Mouse (Mus musculus): Measurements from ENCODE around the gene Cmss1. TPM values are rescaled to one million over a fixed set of nuclear protein-coding genes. Genes with fewer than 3 reads are reported as not detected.

The Cmss1 gene
- total RNA-seq, 2 experiments from 2014 or later = 19.3 to 21.9 TPM

- intact Hi-C loops (cut with DNase I; ENCODE audit: low total_unique reads) = no loop called here
- no peak for DNase-seq
These were observed 76.1 kb downstream of the Cmss1 start for GRCm38 (mm10) chr16:57530547-57530946.

DNA sequence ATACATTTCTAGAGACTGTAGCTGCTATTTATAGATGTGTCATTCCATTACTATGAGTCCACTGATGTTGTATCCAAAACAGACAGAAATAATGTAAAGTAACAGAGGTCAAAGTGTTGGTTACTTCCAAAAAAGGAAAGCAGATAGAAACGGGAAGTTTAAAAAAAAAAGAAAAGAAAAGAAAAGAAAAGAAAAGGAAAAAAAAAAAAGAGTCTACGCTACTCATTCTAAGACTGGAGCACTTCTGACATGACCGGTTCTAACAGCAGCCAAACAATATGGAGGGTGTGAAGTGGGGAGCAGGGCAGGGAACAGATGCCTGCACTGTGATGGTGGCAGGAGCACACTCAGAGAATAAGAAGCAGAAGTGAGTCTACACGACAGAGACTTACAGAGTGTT is 78.2 kb downstream of the Cmss1 start:
- intact Hi-C loops (cut with DNase I; ENCODE audit: low total_unique reads) = no loop called here
- no peak for DNase-seq

DNA sequence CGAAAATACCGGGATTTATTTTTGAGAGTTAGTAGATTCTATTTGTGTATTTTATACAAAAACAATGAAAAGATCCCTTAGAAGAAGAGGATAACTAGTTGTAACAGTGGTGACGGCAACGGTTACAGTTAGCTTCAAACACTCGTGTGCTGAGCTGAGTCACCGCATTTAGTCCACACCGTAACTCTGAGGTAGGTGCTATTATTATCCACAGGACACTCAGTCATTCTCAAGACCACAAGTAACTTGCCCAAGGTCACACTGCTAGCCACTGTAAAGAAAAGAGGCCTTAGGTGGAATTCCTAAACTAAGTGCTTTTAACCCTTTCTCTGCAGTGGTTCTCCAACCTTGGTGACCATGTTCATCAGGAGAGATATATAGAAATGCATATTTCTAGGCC is 79.8 kb downstream of the Cmss1 start:
- no peak for DNase-seq
- intact Hi-C loops (cut with DNase I; ENCODE audit: low total_unique reads) = no loop called here

DNA sequence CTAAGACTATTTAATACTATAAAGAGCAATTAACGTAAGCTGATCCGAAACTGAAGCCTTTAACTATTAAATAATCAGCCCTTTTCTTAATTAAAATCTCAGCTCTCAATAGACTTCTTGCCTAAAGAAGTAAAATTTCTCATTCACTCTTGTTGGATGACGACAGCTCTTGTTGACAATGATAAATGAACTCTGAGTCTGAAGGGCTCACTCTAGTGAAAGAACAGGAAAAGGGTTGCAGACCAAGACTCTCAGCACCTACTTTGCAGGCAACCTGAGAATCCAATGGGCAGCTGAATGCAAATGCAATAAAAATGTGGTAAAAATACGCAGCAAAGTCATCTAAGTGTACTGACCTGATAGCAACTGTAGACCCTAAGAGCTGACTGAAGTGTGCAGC is 81.2 kb downstream of the Cmss1 start:
- intact Hi-C loops (cut with DNase I; ENCODE audit: low total_unique reads) = no loop called here
- no peak for DNase-seq

GRCm38 (mm10) chr16:57525046-57525445 is 81.6 kb downstream of the Cmss1 start:
- DNase-seq = no peak
- intact Hi-C loops (cut with DNase I; ENCODE audit: low total_unique reads) = no loop called here

DNA sequence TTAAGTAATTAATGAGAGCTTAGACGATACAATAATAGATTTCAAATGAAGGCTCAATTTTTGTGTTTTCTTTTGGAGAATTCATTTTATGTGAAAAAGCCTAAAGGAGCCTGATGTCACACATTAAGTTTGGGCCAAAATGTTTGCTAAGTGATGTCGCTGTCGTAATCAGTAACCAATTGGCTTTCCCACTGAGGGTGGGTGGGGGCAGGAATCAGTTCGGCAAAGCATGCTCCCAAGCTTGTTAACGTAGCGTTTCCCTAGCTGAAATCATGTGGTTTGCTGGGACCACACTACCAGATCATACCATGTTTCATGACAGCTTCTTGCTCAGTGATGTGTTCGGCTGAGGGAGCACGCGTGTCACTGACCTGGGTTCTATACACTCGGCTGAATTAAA is 91.0 kb downstream of the Cmss1 start:
- no peak for DNase-seq
- intact Hi-C loops (cut with DNase I; ENCODE audit: low total_unique reads) = no loop called here

DNA sequence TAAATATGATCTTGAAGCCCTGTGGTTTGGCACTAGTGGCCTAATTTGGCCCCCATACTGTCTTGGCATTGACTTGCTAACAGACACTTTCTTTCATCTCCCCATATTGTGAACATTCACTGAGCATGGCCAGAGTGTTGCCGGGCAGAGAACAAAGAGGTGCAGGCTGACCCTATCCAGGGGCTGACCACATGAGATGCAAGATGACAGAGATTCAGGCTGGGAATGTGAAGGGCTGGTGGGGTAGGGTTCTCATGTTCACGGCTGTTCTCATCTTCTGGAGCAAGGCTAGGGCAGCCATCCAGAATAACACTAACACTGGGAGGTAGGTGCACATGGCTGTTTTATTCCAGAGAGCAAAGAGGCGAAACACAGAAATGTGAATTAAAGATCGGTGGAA is 92.3 kb downstream of the Cmss1 start:
- no peak for DNase-seq
- intact Hi-C loops (cut with DNase I; ENCODE audit: low total_unique reads) = no loop called here

GRCm38 (mm10) chr16:57513562-57513961 is 93.1 kb downstream of the Cmss1 start:
- intact Hi-C loops (cut with DNase I; ENCODE audit: low total_unique reads) = no loop called here
- no peak for DNase-seq

DNA sequence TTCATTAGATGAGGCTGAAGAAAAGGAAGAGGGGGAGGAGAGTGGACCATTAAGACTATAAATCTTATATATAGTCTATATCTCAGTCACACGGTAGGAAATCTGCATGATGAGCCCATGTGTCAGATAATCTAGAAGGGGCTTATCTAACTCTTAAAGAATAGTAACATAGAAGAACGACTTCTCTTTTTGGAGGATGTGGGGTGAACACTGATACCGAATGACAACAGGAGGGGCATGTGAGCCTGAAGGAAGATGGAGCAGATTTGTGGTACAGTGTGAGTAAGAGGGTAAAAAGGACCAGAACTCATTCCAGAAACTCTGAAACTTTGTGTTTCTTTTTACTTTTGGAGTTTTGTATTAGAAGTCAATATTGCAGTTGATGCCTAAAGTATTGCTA is 97.6 kb downstream of the Cmss1 start:
- no peak for DNase-seq
- intact Hi-C loops (cut with DNase I; ENCODE audit: low total_unique reads) = no loop called here

DNA sequence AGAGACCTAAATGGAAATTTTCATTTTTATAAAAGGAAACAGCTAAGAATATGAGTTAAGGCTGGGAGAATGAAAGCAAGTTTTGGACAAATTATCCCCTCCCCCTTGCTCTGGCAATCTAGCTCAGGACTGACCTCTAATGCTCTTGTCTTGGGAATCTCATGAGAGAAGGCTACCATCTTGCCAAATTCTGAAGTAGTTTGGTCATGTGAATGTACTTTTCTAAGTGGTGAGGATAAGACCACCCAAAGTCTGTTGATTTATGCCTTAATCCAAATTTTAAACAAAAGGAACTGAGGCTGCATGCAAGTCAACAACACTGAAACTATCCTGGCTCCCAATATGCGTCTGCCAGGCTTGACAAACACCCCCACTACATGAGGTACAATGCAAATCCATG is 98.3 kb downstream of the Cmss1 start:
- intact Hi-C loops (cut with DNase I; ENCODE audit: low total_unique reads) = no loop called here
- DNase-seq = no peak

DNA sequence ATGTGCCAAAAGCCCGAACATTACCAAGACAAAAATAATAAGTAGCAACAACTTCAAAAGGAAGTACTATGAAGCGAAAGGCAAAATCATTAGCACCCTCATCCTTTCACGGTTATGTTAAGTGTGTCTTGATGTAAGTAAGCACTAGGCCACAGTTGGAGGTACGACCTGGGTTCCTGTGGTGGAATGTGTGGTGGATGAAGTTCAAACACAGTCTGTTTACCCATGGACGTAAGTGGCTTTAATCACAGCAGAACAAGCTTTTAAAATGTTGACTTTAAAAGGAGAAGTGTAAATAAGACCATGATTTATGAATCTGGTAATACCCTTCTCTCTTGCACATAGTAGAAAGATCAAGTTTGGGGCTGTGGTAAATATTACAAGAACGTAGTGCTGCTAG is 100.5 kb downstream of the Cmss1 start:
- no peak for DNase-seq
- intact Hi-C loops (cut with DNase I; ENCODE audit: low total_unique reads) = no loop called here

DNA sequence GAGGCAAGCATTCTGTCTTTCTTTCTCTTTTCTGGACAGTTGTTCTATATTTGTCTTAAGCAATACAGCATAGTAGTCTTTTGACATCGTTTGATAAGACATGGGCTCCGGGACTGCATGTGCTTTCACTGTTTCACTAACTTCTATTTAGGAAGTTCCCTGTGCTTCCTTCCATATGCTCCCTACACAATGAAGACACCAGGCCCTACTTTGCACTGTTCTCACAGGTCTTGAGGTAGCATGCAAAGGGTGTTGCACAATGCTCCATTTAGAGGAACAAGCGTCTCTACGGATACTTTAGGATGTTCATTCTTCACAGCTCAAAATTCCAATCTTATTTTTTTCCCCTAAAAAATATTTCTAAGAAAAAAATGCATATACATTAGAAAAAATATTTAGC is 101.9 kb downstream of the Cmss1 start:
- DNase-seq = no peak
- intact Hi-C loops (cut with DNase I; ENCODE audit: low total_unique reads) = no loop called here

DNA sequence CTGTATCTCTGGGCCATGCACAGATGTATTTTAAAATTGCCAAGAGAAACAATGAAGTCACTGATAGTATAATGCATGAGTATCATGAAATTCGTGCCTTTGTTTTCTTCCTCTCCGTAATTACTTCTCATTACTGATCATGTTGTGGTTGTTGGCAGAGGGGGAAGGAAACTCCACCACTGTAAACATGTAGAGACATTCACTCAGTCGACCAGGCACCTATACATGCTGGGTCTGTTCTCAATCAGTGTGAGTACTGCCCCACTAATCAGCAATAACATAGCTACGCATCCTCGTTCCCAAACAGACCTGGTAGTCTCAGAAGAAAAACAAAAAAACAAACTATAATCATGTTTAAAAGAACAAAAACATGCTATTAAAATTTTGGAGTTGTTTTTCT is 103.9 kb downstream of the Cmss1 start:
- DNase-seq = no peak
- intact Hi-C loops (cut with DNase I; ENCODE audit: low total_unique reads) = no loop called here

- intact Hi-C loops (cut with DNase I; ENCODE audit: low total_unique reads) = no loop called here
- no peak for DNase-seq
These were observed 104.4 kb downstream of the Cmss1 start for GRCm38 (mm10) chr16:57502230-57502629.

- intact Hi-C loops (cut with DNase I; ENCODE audit: low total_unique reads) = no loop called here
These were observed 105.8 kb downstream of the Cmss1 start for GRCm38 (mm10) chr16:57500851-57501250.

DNA sequence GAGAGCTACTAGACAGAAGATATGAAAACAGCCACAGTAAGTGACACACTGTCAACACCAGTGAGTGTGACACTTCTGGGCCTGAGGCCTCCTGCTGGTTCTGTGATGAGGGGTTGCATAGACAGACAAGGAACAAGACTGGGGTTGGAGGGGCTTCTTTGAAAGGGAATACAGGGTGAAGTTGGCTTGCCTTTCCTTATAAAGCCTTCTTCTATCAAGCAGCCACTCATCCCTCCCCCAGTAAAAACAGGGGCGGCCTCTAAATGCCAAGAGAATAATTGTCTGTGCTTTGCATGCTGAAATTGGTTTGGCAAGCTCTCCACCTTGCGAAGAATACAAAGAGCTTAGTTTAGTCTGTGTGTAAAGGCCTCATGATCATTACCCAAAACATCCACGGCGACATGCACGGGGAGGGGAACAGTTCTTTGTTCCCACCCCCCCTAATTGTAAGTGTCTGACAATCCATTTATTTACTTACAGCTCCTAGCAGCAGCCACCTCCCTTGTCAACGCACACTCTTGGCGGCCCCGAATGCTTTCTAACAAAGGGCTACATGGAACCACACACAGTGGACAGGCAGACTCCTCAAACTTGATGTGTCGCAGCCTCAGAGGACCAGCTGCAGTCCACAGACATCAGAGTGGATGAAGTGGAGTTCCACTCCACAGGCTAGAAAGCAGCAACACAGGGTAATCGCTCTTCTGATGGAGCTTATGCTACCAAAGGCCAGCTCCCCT is 110.1 kb downstream of the Cmss1 start:
- intact Hi-C loops (cut with DNase I; ENCODE audit: low total_unique reads) = no loop called here
- no peak for DNase-seq

More at GRCm38 (mm10) chr16:57500851-57501250, 105.8 kb downstream of the Cmss1 start:
- no peak for DNase-seq

DNA sequence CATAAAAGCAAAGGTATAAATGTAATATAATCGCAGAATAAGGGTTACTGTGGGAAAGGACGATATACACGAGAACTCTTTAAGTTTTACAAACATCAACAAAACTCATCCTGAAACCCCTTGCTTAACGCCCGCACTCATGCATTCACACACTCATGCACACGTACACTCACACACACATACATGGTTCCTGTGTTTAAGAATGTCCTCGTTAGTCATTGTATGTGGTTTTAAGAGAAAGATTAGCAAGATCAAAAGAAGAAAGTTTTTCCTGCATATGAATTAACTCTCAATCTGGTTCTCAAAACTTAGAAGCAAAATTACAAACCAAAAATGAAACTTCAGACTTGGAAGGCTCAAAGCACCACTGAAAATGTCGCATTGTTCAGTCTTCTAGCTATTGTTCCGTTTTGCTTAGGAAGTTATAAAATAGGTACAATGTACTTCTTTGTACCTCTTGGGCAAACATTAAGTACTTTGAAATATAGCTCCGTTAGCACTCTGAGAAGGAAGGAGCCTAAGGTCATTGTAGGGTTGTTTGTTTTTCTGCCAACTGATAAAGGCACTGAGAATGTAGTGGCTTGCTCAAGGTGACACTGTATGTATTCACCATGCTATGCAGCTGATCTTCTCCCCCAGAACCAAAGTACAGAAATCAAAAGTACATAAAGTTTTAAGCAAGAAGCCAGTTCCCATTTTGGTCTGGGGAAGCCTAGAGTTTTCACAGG is 111.0 kb downstream of the Cmss1 start:
- DNase-seq = no peak
- intact Hi-C loops (cut with DNase I; ENCODE audit: low total_unique reads) = no loop called here

- intact Hi-C loops (cut with DNase I; ENCODE audit: low total_unique reads) = no loop called here
- no peak for DNase-seq
These were observed 114.8 kb downstream of the Cmss1 start for GRCm38 (mm10) chr16:57491853-57492252.

DNA sequence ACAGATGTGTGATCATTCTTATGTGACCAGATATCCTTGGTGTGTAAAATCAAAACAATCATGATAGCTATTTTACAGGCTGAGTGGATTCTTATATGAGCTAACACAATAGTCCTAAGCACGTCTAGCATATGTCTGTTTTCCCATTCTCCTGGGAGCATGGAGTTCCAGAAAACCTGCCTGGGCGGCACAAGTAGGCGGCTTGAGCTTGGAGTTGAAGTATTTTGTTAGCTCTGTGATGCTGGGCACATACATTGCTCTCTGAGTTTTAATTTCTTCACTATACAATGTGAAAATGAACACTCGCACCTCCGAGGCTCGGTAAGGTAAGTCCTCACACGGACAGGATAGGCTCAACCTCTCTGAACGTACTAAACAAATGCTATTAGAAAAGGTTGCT is 116.0 kb downstream of the Cmss1 start:
- DNase-seq = no peak
- intact Hi-C loops (cut with DNase I; ENCODE audit: low total_unique reads) = no loop called here

GRCm38 (mm10) chr16:57488661-57489060 is 118.0 kb downstream of the Cmss1 start:
- DNase-seq = no peak
- intact Hi-C loops (cut with DNase I; ENCODE audit: low total_unique reads) = no loop called here

GRCm38 (mm10) chr16:57486266-57486665 is 120.4 kb downstream of the Cmss1 start:
- no peak for DNase-seq

More at GRCm38 (mm10) chr16:57486266-57486665, 120.4 kb downstream of the Cmss1 start:
- intact Hi-C loops (cut with DNase I; ENCODE audit: low total_unique reads) = no loop called here

Data from gastrocnemius, postnatal 14 days (tissue).